Mouse (Mus musculus) neural tube, embryonic 12.5 days (tissue): ENCODE results near the gene Bex6. TPM values are rescaled to one million over a fixed set of nuclear protein-coding genes. Genes with fewer than 3 reads are reported as not detected.
"Not testable (repeated sequence)": the region's sequence is repeated elsewhere in the genome, so short reads cannot be mapped to it uniquely, and the experiment has no call there.

ENCODE experiments used
- ATAC-seq: fragments of 200-750 bp; cut with Nextera tagmentation; 2 replicates; pipeline ENCODE4 v1.8.0; 2017; ENCODE audit warnings: low read depth, mild to moderate bottlenecking, moderate TSS enrichment, moderate library complexity; ENCODE audit not compliant: low FRiP score
- H3K27ac ChIP-seq: fragments of 300-500 bp; sonication (generic); 2 replicates; pipeline ENCODE4 v1.5.1; 2016
- H3K27me3 ChIP-seq: fragments of 300-500 bp; sonication (generic); replicated peaks from 2 replicates; pipeline ENCODE4 v1.6.1; 2016; ENCODE audit warnings: mild to moderate bottlenecking
- H3K36me3 ChIP-seq: fragments of 300-500 bp; sonication (generic); 2 replicates; pipeline ENCODE4 v1.6.1; 2016; ENCODE audit warnings: mild to moderate bottlenecking
- H3K4me1 ChIP-seq: fragments of 300-500 bp; sonication (generic); 2 replicates; pipeline ENCODE4 v1.6.1; 2016
- H3K4me2 ChIP-seq: fragments of 300-500 bp; sonication (generic); replicated peaks from 2 replicates; pipeline ENCODE4 v1.6.1; 2016; ENCODE audit warnings: mild to moderate bottlenecking
- H3K4me3 ChIP-seq: fragments of 300-500 bp; sonication (generic); 2 replicates; pipeline ENCODE4 v1.5.1; 2016
- H3K9ac ChIP-seq: fragments of 300-500 bp; sonication (generic); 2 replicates; pipeline ENCODE4 v1.6.1; 2016; ENCODE audit warnings: mild to moderate bottlenecking
- H3K9me3 ChIP-seq: fragments of 300-500 bp; sonication (generic); 2 replicates; pipeline ENCODE4 v1.6.1; 2016; ENCODE audit warnings: mild to moderate bottlenecking
- WGBS: fragments of 180-500 bp; shearing (Covaris S2); methylation state at CpG from one replicate; pipeline ENCODE4 v1.1.7; 2016; 5-methylcytosine and 5-hydroxymethylcytosine counted together
- polyA plus RNA-seq: library from polyadenylated mRNA; unstranded; fragments of >200 nt; fragmentation: Nextera tagmentation; extraction: Ambion mirVana; gene quantifications from 2 replicates; pipeline ENCODE4 v1.2.1, GENCODE M21; 2016

Gene Bex6
- polyA plus RNA-seq, 1 experiment from 2014 or later = not detected

- H3K4me1 ChIP-seq, H3K9me3 ChIP-seq, H3K27ac ChIP-seq, H3K4me3 ChIP-seq, H3K9ac ChIP-seq, H3K27me3 ChIP-seq, ATAC-seq, H3K4me2 ChIP-seq: not testable (repeated sequence)
- H3K36me3 ChIP-seq = peaks cover 15% of the 10 kb centered on the region
- WGBS = 89% methylated on average over 3 of the region's 3 CpGs
Measured at GRCm38 (mm10) chr16:32232050-32232449, 52.4 kb downstream of the Bex6 start.

Other genes with a start within 250 kb of the Bex6 start
- gene Pigz, start 246.0 kb upstream of the Bex6 start, polyA plus RNA-seq = 2.8 and 4.0 TPM in 2 replicates
- 80.5 and 85.5 TPM in 2 replicates for gene 0610012G03Rik, start 231.3 kb upstream of the Bex6 start, polyA plus RNA-seq
- 118 and 124 TPM in 2 replicates for gene Ncbp2, start 231.3 kb upstream of the Bex6 start, polyA plus RNA-seq
- gene Senp5, start 176.5 kb upstream of the Bex6 start, polyA plus RNA-seq = 23.2 and 25.6 TPM in 2 replicates
- 43.3 and 45.4 TPM in 2 replicates for gene Pak2, start 100.5 kb upstream of the Bex6 start, polyA plus RNA-seq
- 121 and 136 TPM in 2 replicates for gene Pigx, start 80.1 kb upstream of the Bex6 start, polyA plus RNA-seq
- gene Cep19, start 80.0 kb upstream of the Bex6 start, polyA plus RNA-seq = 43.5 and 45.7 TPM in 2 replicates
- gene Nrros, start 14.2 kb upstream of the Bex6 start, polyA plus RNA-seq = 6.7 and 9.0 TPM in 2 replicates
- 28.1 and 31.0 TPM in 2 replicates for gene Fbxo45, start 67.3 kb downstream of the Bex6 start, polyA plus RNA-seq
- gene Wdr53, start 67.4 kb downstream of the Bex6 start, polyA plus RNA-seq = 16.2 and 16.3 TPM in 2 replicates
- not detected in 2 replicates for gene Smco1, start 91.6 kb downstream of the Bex6 start, polyA plus RNA-seq
- gene Rnf168, start 97.6 kb downstream of the Bex6 start, polyA plus RNA-seq = 27.2 and 31.9 TPM in 2 replicates
- gene Ubxn7, start 152.4 kb downstream of the Bex6 start, polyA plus RNA-seq = 29.3 and 32.5 TPM in 2 replicates
- gene Tm4sf19, start 220.7 kb downstream of the Bex6 start, polyA plus RNA-seq = not detected in 2 replicates
- gene Tctex1d2, start 239.9 kb downstream of the Bex6 start, polyA plus RNA-seq = 29.5 and 29.9 TPM in 2 replicates